Mouse (Mus musculus) bone marrow macrophage, adult 2 months (primary cell): ENCODE results near the gene Tcf7.

Experiments used
- CTCF ChIP-seq: IDR thresholded peaks from 2 replicates; pipeline ENCODE4 v1.5.1; 2012; ENCODE audit warnings: low read depth, mild to moderate bottlenecking, low read length, moderate library complexity
- POLR2A ChIP-seq: IDR thresholded peaks from 2 replicates; pipeline ENCODE4 v1.6.1; 2012; ENCODE audit warnings: mild to moderate bottlenecking, low read depth, low read length, borderline replicate concordance

GRCm38 (mm10) chr11:52233043-52233653 is 49.7 kb downstream of the Tcf7 start:
- TF ChIP-seq POLR2A (no peak), CTCF (no peak)
